Mouse (Mus musculus) olfactory bulb, adult 2 months (tissue): ENCODE measurements around the gene Slc38a6. TPM values are rescaled to one million over a fixed set of nuclear protein-coding genes. Genes with fewer than 3 reads are reported as not detected.

ENCODE experiments used
- H3K27ac ChIP-seq: fragments of 200-500 bp; 2 replicates; pipeline ENCODE4 v1.5.1; 2012; ENCODE audit warnings: low read depth, low read length; ENCODE audit not compliant: insufficient read depth
- H3K4me1 ChIP-seq: fragments of 200-500 bp; 2 replicates; pipeline ENCODE4 v1.6.1; 2012; ENCODE audit warnings: low read length; ENCODE audit not compliant: control insufficient read depth, insufficient read depth
- H3K4me3 ChIP-seq: fragments of 200-500 bp; 2 replicates; pipeline ENCODE4 v1.5.1; 2012; ENCODE audit warnings: mild to moderate bottlenecking, low read depth, low read length, moderate library complexity; ENCODE audit not compliant: insufficient read depth
- CTCF ChIP-seq: fragments of 200-500 bp; IDR thresholded peaks from 2 replicates; pipeline ENCODE4 v1.5.1; 2012; ENCODE audit warnings: low read depth, mild to moderate bottlenecking, low read length, moderate library complexity; ENCODE audit not compliant: insufficient read depth
- POLR2A ChIP-seq: fragments of 200-500 bp; IDR thresholded peaks from 2 replicates; pipeline ENCODE4 v1.6.1; 2012; ENCODE audit warnings: mild to moderate bottlenecking, low read depth, low read length, moderate library complexity; ENCODE audit not compliant: insufficient read depth
- WGBS: fragments of 180-500 bp; shearing (Covaris S2); methylation state at CpG from one replicate; pipeline ENCODE4 v1.1.7; 2018; 5-methylcytosine and 5-hydroxymethylcytosine counted together
- polyA plus RNA-seq: library from polyadenylated mRNA; stranded (reverse); fragments of >200 nt; gene quantifications from 2 replicates; pipeline ENCODE4 v1.2.4, GENCODE M21; 2012; ENCODE audit warnings: low replicate concordance; ENCODE audit not compliant: missing spikeins, insufficient read depth, insufficient read length

Slc38a6 gene
- polyA plus RNA-seq, 1 experiment: not detected

- no peak for TF ChIP-seq CTCF
- no peak for TF ChIP-seq POLR2A
- Histone ChIP-seq H3K4me1 (peaks cover 6% of the 10 kb centered on the region; the same call in 1 of the 2 replicates), H3K27ac (no peak overlapping the region), H3K4me3 (no peak overlapping the region)
- WGBS: 41% methylated on average over 7 of the region's 7 CpGs
Measured at GRCm38 (mm10) chr12:73371132-73371531, 84.6 kb downstream of the Slc38a6 start.

- Histone ChIP-seq H3K27ac (no peak overlapping the region), H3K4me1 (no peaks in the 10 kb centered on the region; the same call in 1 of the 2 replicates), H3K4me3 (no peak overlapping the region)
- 95% methylated on average over 5 of the region's 5 CpGs for WGBS
- TF ChIP-seq CTCF (no peak), POLR2A (no peak)
Measured at GRCm38 (mm10) chr12:73378026-73378425, 91.4 kb downstream of the Slc38a6 start.

- 72% methylated on average over 13 of the region's 13 CpGs for WGBS
- Histone ChIP-seq H3K27ac (no peak overlapping the region), H3K4me1 (no peaks in the 10 kb centered on the region; the same call in 1 of the 2 replicates), H3K4me3 (no peak overlapping the region)
- TF ChIP-seq POLR2A: no peak
- no peak for TF ChIP-seq CTCF
Measured at GRCm38 (mm10) chr12:73378724-73379355, 92.3 kb downstream of the Slc38a6 start.

- 91% methylated on average over 8 of the region's 8 CpGs for WGBS
- no peak for TF ChIP-seq CTCF
- no peak overlapping the region for H3K4me3 ChIP-seq
- no peaks in the 10 kb centered on the region; the same call in 1 of the 2 replicates for H3K4me1 ChIP-seq
- no peak overlapping the region for H3K27ac ChIP-seq
Measured at GRCm38 (mm10) chr12:73380686-73381360, 94.2 kb downstream of the Slc38a6 start.

- Histone ChIP-seq H3K4me3 (no peak overlapping the region), H3K27ac (no peak overlapping the region), H3K4me1 (no peaks in the 10 kb centered on the region; the same call in 1 of the 2 replicates)
- no peak for TF ChIP-seq CTCF
- WGBS: 80% methylated on average over 7 of the region's 7 CpGs
Measured at GRCm38 (mm10) chr12:73381452-73381851, 94.9 kb downstream of the Slc38a6 start.

GRCm38 (mm10) chr12:73382290-73383178 lies 96.0 kb downstream of the Slc38a6 start:
- H3K4me1 ChIP-seq: no peaks in the 10 kb centered on the region; the same call in 1 of the 2 replicates
- no peak overlapping the region for H3K4me3 ChIP-seq
- 83% methylated on average over 12 of the region's 12 CpGs for WGBS
- no peak for TF ChIP-seq CTCF
- no peak for TF ChIP-seq POLR2A
- no peak overlapping the region for H3K27ac ChIP-seq

- Histone ChIP-seq H3K27ac (no peak overlapping the region), H3K4me1 (no peaks in the 10 kb centered on the region; the same call in 1 of the 2 replicates), H3K4me3 (no peak overlapping the region)
- 65% methylated on average over 5 of the region's 5 CpGs for WGBS
- TF ChIP-seq CTCF (no peak), POLR2A (no peak)
Measured at GRCm38 (mm10) chr12:73383179-73383510, 96.6 kb downstream of the Slc38a6 start.

GRCm38 (mm10) chr12:73383861-73384260 lies 97.3 kb downstream of the Slc38a6 start:
- H3K4me3 ChIP-seq: no peak overlapping the region
- WGBS: 93% methylated on average over 3 of the region's 3 CpGs
- H3K27ac ChIP-seq: no peak overlapping the region
- no peaks in the 10 kb centered on the region; the same call in 1 of the 2 replicates for H3K4me1 ChIP-seq
- no peak for TF ChIP-seq POLR2A
- TF ChIP-seq CTCF: no peak

GRCm38 (mm10) chr12:73384747-73385146 lies 98.2 kb downstream of the Slc38a6 start:
- TF ChIP-seq POLR2A (no peak), CTCF (no peak)
- WGBS: 73% methylated on average over 6 of the region's 6 CpGs
- Histone ChIP-seq H3K4me1 (no peaks in the 10 kb centered on the region; the same call in 1 of the 2 replicates), H3K27ac (no peak overlapping the region), H3K4me3 (no peak overlapping the region)
